14 mouse cellular contexts compared by ENCODE assay signal in the genomic region with DNA sequence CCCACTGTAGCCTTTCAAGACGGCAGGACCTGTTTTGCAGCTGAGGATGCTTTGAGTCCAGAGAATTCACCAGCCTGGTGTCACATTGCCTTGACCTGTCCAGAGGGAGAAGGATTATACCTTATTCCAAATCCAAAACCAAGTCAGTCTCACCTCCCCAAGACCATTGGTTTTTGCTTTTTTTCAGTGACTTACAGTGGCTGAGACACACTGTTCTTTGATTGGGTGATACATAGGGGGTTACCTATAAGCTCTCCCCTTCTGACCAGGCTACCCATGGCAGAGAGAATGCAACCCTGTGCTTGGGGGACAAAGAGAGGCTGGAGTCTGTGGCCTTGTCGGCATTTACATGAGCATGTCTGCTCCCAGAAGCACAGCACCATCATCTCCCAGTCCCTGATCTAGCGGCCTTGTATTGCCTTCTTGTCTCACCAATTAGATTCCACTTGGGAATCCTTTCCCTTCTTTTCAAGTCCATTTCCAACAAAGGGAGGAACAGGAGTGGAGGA. TPM values are rescaled to one million over a fixed set of nuclear protein-coding genes. Genes with fewer than 3 reads are reported as not detected.
DNase-seq lines count a peak whose midpoint lies in the region; ATAC-seq and TF ChIP-seq lines count a peak whose summit lies in the region.
"Had no signal": no experiment of that assay in that cellular context is flagged by ENCODE, and none has a peak within 500 bp of the region (broad histone marks: within the 10 kb centered on the region; RNA-seq: fewer than 3 reads in every experiment).

No protein-coding gene starts in this region.

- no peak for TF ChIP-seq EP300 in stomach, postnatal 0 days (optimal IDR thresholded peaks at IDR 0.05)

- H3K36me3 ChIP-seq in E14TG2a.4 (ENCODE audit: insufficient read depth, low read length), result no peaks in the 10 kb centered on the region
- H3K36me3 ChIP-seq in forebrain, postnatal 0 days (ENCODE audit: insufficient read depth), result no peaks in the 10 kb centered on the region
- no peaks in the 10 kb centered on the region for H3K36me3 ChIP-seq in midbrain, embryonic 12.5 days
- H3K36me3 ChIP-seq in stomach, postnatal 0 days (ENCODE audit: control insufficient read depth, insufficient read depth, low read length), result 0 out of 2 replicates have a peak, but pooled peaks cover 5% of the 10 kb centered on the region
- H3K36me3 ChIP-seq: heart, embryonic 15.5 days; intestine, embryonic 15.5 days; liver, embryonic 13.5 days had no signal

- H3K4me1 ChIP-seq in E14TG2a.4 (replicated peaks; ENCODE audit: low read depth, low read length), result peaks cover 43% of the 10 kb centered on the region
- H3K4me1 ChIP-seq in forebrain, postnatal 0 days (ENCODE audit: insufficient read depth), result peaks cover 8% of the 10 kb centered on the region
- H3K4me1 ChIP-seq in midbrain, embryonic 12.5 days, result peaks cover 66% of the 10 kb centered on the region
- peaks cover 4% of the 10 kb centered on the region; the same call in 1 of the 2 replicates for H3K4me1 ChIP-seq in stomach, postnatal 0 days (replicated peaks; ENCODE audit: control insufficient read depth, insufficient read depth)
- H3K4me1 ChIP-seq: intestine, embryonic 15.5 days had no signal

- peak overlapping the region; percentile 30 for H3K4me3 ChIP-seq in E14TG2a.4 (replicated peaks; ENCODE audit: low read length)
- H3K4me3 ChIP-seq in forebrain, postnatal 0 days (ENCODE audit: low read depth, low read length), result no peak overlapping the region
- H3K4me3 ChIP-seq in midbrain, embryonic 12.5 days, result no peak overlapping the region
- H3K4me3 ChIP-seq in stomach, postnatal 0 days (ENCODE audit: low read depth, low read length), result no peak overlapping the region
- H3K4me3 ChIP-seq: heart, embryonic 15.5 days; intestine, embryonic 15.5 days; liver, embryonic 13.5 days had no signal

- DNase-seq in brain, embryonic 14.5 days (ENCODE audit: low read depth), result peak; percentile 75
- no peak for DNase-seq in forebrain, postnatal 0 days
- no peak for DNase-seq in frontal cortex, postnatal 10 days (ENCODE audit: low spot score in 2 of 2)
- no peak for DNase-seq in stomach, postnatal 0 days (ENCODE audit: low spot score)
- DNase-seq in right cerebral cortex, postnatal 14 days, result no peak
- DNase-seq: adrenal gland, postnatal 10 days; liver, embryonic 13.5 days; lung, postnatal 10 days had no signal

- no peak for TF ChIP-seq CTCF in E14TG2a.4 (conservative IDR thresholded peaks at IDR 0.05; ENCODE audit: low read length)
- no peak for TF ChIP-seq CTCF in brain, embryonic 14.5 days (IDR thresholded peaks at IDR 0.05; ENCODE audit: borderline replicate concordance, extremely low read depth, insufficient read depth, insufficient read length)
- TF ChIP-seq CTCF in forebrain, postnatal 0 days (IDR thresholded peaks at IDR 0.05; ENCODE audit: low read depth), result no peak
- no peak for TF ChIP-seq CTCF in stomach, postnatal 0 days (IDR thresholded peaks at IDR 0.05; ENCODE audit: low read depth)

- no peak overlapping the region for H3K9ac ChIP-seq in forebrain, postnatal 0 days
- 0 out of 2 replicates have a peak overlapping the region, but pooled peaks have one; percentile 43 for H3K9ac ChIP-seq in midbrain, embryonic 12.5 days (replicated peaks)
- H3K9ac ChIP-seq in stomach, postnatal 0 days (ENCODE audit: low read length), result no peak overlapping the region
- H3K9ac ChIP-seq: heart, embryonic 15.5 days; intestine, embryonic 15.5 days; liver, embryonic 13.5 days had no signal

- 15% methylated on average over 3 of the region's 3 CpGs for WGBS in forebrain, postnatal 0 days
- 16% methylated on average over 3 of the region's 3 CpGs for WGBS in midbrain, embryonic 12.5 days
- WGBS in stomach, postnatal 0 days, result 70% methylated on average over 3 of the region's 3 CpGs

- peak overlapping the region; percentile 68 for H3K27ac ChIP-seq in forebrain, postnatal 0 days (ENCODE audit: low read depth, low read length)
- peak overlapping the region; percentile 90 for H3K27ac ChIP-seq in midbrain, embryonic 12.5 days (replicated peaks)
- H3K27ac ChIP-seq in stomach, postnatal 0 days (replicated peaks), result no peak overlapping the region
- H3K27ac ChIP-seq: heart, embryonic 15.5 days; intestine, embryonic 15.5 days; liver, embryonic 13.5 days had no signal

- TF ChIP-seq POLR2A in brain, embryonic 14.5 days (IDR thresholded peaks at IDR 0.05; ENCODE audit: borderline replicate concordance, extremely low read depth, insufficient read depth, insufficient read length, poor library complexity, severe bottlenecking), result no peak

- ATAC-seq in forebrain, postnatal 0 days, result 0 out of 2 replicates have a peak, but pooled peaks have one; percentile 5
- ATAC-seq in midbrain, embryonic 12.5 days (ENCODE audit: low FRiP score, low read depth), result peak; percentile 61
- ATAC-seq in stomach, postnatal 0 days (ENCODE audit: low FRiP score, low TSS enrichment), result no peak
- no peak for ATAC-seq in inflammation-experienced regulatory T-cells, adult 6 months
- ATAC-seq: intestine, embryonic 15.5 days had no signal

- H3K4me2 ChIP-seq in forebrain, postnatal 0 days (ENCODE audit: low read depth), result peak overlapping the region; percentile 20
- peak overlapping the region; percentile 39 for H3K4me2 ChIP-seq in midbrain, embryonic 12.5 days (replicated peaks)
- no peak overlapping the region for H3K4me2 ChIP-seq in stomach, postnatal 0 days (replicated peaks; ENCODE audit: low read depth)
- H3K4me2 ChIP-seq: heart, embryonic 15.5 days; intestine, embryonic 15.5 days; liver, embryonic 13.5 days had no signal

- H3K27me3 ChIP-seq in E14TG2a.4 (ENCODE audit: insufficient read depth, low read length), result no peaks in the 10 kb centered on the region
- H3K27me3 ChIP-seq in forebrain, postnatal 0 days (ENCODE audit: insufficient read depth, low read length), result no peaks in the 10 kb centered on the region
- H3K27me3 ChIP-seq in midbrain, embryonic 12.5 days, result no peaks in the 10 kb centered on the region
- H3K27me3 ChIP-seq in stomach, postnatal 0 days (ENCODE audit: control insufficient read depth, insufficient read depth, low read length), result no peaks in the 10 kb centered on the region
- H3K27me3 ChIP-seq: CH12.LX; heart, embryonic 15.5 days; intestine, embryonic 15.5 days; liver, embryonic 13.5 days had no signal

- no peaks in the 10 kb centered on the region for H3K9me3 ChIP-seq in E14TG2a.4 (ENCODE audit: low read length)
- H3K9me3 ChIP-seq in forebrain, postnatal 0 days (ENCODE audit: low read length), result no peaks in the 10 kb centered on the region
- H3K9me3 ChIP-seq in midbrain, embryonic 12.5 days, result no peaks in the 10 kb centered on the region
- no peaks in the 10 kb centered on the region for H3K9me3 ChIP-seq in stomach, postnatal 0 days (ENCODE audit: control insufficient read depth, low read length)
- H3K9me3 ChIP-seq: heart, embryonic 15.5 days; intestine, embryonic 15.5 days; liver, embryonic 13.5 days had no signal

RNA-seq across cellular contexts. Expression of gene Plpp3, which starts 24.6 kb away (rescaled TPM):
- polyA plus RNA-seq in brain, embryonic 14.5 days (2012; rRNA removed), result 58.9 and 61.5 TPM in 2 replicates
- 64.8 and 87.3 TPM in 2 replicates for total RNA-seq in forebrain, postnatal 0 days (2014; rRNA removed)
- polyA plus RNA-seq in forebrain, postnatal 0 days (2015; fragmentation: Nextera tagmentation; extraction: Ambion mirVana), result 82.8 and 117 TPM in 2 replicates
- polyA plus RNA-seq in midbrain, embryonic 12.5 days (2016; fragmentation: Nextera tagmentation; extraction: Ambion mirVana), result 57.7 and 66.4 TPM in 2 replicates
- polyA plus RNA-seq in stomach, postnatal 0 days (2015; fragmentation: Nextera tagmentation; extraction: Ambion mirVana), result 60.2 and 64.4 TPM in 2 replicates
- under 1 TPM in 1 of 3 experiments, not detected in 2; 0.15 TPM for polyA plus RNA-seq in inflammation-experienced regulatory T-cells, adult 6 months (2017; shearing (Covaris generic))

Comparison
In these comparisons a context has a peak if more than half of its experiments do, and no peak if none do; other contexts are left out.
1. ATAC-seq: peak in forebrain, postnatal 0 days (single experiment) and midbrain, embryonic 12.5 days (single experiment); none in stomach, postnatal 0 days (single experiment) and inflammation-experienced regulatory T-cells, adult 6 months (single experiment).
2. RNA of gene Plpp3, which starts 24.6 kb away (polyA plus RNA-seq): 82.8 to 117 TPM in forebrain, postnatal 0 days, 57.7 to 66.4 TPM in midbrain, embryonic 12.5 days, 60.2 to 64.4 TPM in stomach, postnatal 0 days and 58.9 to 61.5 TPM in brain, embryonic 14.5 days; 0.15 TPM in inflammation-experienced regulatory T-cells, adult 6 months; every median in the first group is over 10 times any median in the second.